Mouse (Mus musculus) lung, embryonic 16.5 days (tissue): ENCODE measurements around the gene Ano1. TPM values are rescaled to one million over a fixed set of nuclear protein-coding genes. Genes with fewer than 3 reads are reported as not detected.

Experiments
- ATAC-seq: fragments of 200-750 bp; cut with Nextera tagmentation; 2 replicates; pipeline ENCODE4 v1.8.0; 2017; ENCODE audit warnings: low read depth, mild to moderate bottlenecking, moderate library complexity
- H3K27ac ChIP-seq: fragments of 300-500 bp; sonication (generic); 2 replicates; pipeline ENCODE4 v1.5.1; 2014; ENCODE audit warnings: mild to moderate bottlenecking, control low read depth, low read length
- H3K27me3 ChIP-seq: fragments of 300-500 bp; sonication (generic); 2 replicates; pipeline ENCODE4 v1.6.1; 2014; ENCODE audit warnings: low read depth, low read length, mixed read lengths; ENCODE audit not compliant: control insufficient read depth, insufficient read depth
- H3K36me3 ChIP-seq: fragments of 300-500 bp; sonication (generic); 2 replicates; pipeline ENCODE4 v1.6.1; 2014; ENCODE audit warnings: low read length; ENCODE audit not compliant: control insufficient read depth, insufficient read depth
- H3K4me1 ChIP-seq: fragments of 300-500 bp; sonication (generic); replicated peaks from 2 replicates; pipeline ENCODE4 v1.6.1; 2014; ENCODE audit warnings: low read length, mixed read lengths; ENCODE audit not compliant: control insufficient read depth, insufficient read depth
- H3K4me2 ChIP-seq: fragments of 300-500 bp; sonication (generic); 2 replicates; pipeline ENCODE4 v1.6.1; 2014; ENCODE audit warnings: low read depth, low read length, control low read depth
- H3K4me3 ChIP-seq: fragments of 300-500 bp; sonication (generic); 2 replicates; pipeline ENCODE4 v1.5.1; 2014; ENCODE audit warnings: mild to moderate bottlenecking, low read length, control low read depth
- H3K9ac ChIP-seq: fragments of 300-500 bp; sonication (generic); 2 replicates; pipeline ENCODE4 v1.6.1; 2014; ENCODE audit warnings: low read length, control low read depth
- H3K9me3 ChIP-seq: fragments of 300-500 bp; sonication (generic); 2 replicates; pipeline ENCODE4 v1.6.1; 2016; ENCODE audit warnings: low read length; ENCODE audit not compliant: control insufficient read depth
- WGBS: fragments of 180-500 bp; shearing (Covaris S2); extraction: QIAGEN DNeasy Blood & Tissue Kit; methylation state at CpG from one replicate; pipeline ENCODE4 v1.1.7; 2014; 5-methylcytosine and 5-hydroxymethylcytosine counted together
- polyA plus RNA-seq: library from polyadenylated mRNA; unstranded; fragments of >200 nt; fragmentation: Nextera tagmentation; extraction: Ambion mirVana; gene quantifications from 2 replicates; pipeline ENCODE4 v1.2.1, GENCODE M21; 2015

Ano1 gene
- polyA plus RNA-seq, 1 experiment from 2014 or later: 111 TPM

GRCm38 (mm10) chr7:144604291-144604690, 147.5 kb downstream of the Ano1 start:
- WGBS: 95% methylated on average over 2 of the region's 2 CpGs
- Histone ChIP-seq H3K27ac (no peak overlapping the region), H3K4me1 (peaks cover 2% of the 10 kb centered on the region; the same call in 1 of the 2 replicates), H3K36me3 (no peaks in the 10 kb centered on the region; the same call in 1 of the 2 replicates), H3K27me3 (no peaks in the 10 kb centered on the region), H3K4me3 (no peak overlapping the region), H3K9ac (no peak overlapping the region), H3K4me2 (no peak overlapping the region), H3K9me3 (no peaks in the 10 kb centered on the region)
- ATAC-seq: no peak

DNA sequence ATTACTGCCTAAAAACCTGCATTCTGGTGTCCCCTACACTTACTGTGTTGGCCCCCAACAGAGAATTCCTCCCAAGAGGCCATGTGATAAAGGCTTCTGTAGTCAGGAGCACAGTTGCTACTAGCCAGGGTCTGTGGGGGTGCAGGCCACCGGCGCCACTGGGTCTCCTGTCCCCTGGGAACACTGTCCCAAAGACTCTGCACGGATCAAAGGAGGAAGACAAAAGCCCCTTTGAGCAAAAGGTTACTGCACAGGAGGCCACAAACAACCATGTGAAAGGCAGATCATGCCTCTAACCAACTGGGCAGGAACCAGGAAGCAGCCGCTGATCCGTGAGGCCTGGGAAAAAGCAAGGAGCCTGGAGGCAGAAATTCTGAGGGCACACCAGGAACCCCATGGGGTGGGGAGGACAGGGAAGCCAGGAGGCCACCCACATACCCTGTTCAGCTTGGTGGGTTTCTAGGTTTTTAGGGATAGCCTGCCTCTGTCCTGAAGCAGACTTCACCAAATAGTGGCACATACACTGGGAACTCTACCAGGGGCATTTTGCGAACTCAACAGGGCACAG, 151.4 kb downstream of the Ano1 start:
- WGBS: 79% methylated on average over 6 of the region's 6 CpGs
- Histone ChIP-seq H3K9ac (no peak overlapping the region), H3K36me3 (no peaks in the 10 kb centered on the region; the same call in 1 of the 2 replicates), H3K4me3 (no peak overlapping the region), H3K27me3 (no peaks in the 10 kb centered on the region), H3K4me1 (no peaks in the 10 kb centered on the region; the same call in 1 of the 2 replicates), H3K9me3 (no peaks in the 10 kb centered on the region), H3K27ac (no peak overlapping the region), H3K4me2 (no peak overlapping the region)
- no peak for ATAC-seq

GRCm38 (mm10) chr7:144589508-144589907, 162.3 kb downstream of the Ano1 start:
- Histone ChIP-seq H3K27ac (no peak overlapping the region), H3K9ac (no peak overlapping the region), H3K36me3 (peaks cover 5% of the 10 kb centered on the region), H3K9me3 (no peaks in the 10 kb centered on the region), H3K4me3 (no peak overlapping the region), H3K27me3 (no peaks in the 10 kb centered on the region), H3K4me1 (no peaks in the 10 kb centered on the region), H3K4me2 (no peak overlapping the region)
- ATAC-seq: no peak
- WGBS: 74% methylated on average over 3 of the region's 3 CpGs

DNA sequence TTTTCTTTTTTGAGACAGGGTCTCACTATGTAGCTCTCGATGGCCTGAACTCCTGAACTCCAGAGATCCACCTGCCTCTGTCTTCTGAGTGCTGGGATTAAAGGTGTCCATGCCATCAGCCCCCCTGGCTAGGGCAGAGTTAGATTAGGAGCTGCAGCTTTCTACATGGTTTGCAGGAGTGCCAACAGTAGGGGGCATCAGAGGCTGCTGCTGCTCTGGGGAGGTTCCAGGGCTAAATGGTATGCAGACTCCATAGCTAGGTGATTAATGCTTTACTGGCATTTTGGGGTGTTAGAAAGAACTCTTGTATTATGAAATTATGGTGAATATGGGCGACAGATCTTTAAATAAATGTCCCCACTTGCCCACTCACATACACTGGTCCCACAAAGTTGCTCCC, 164.5 kb downstream of the Ano1 start:
- Histone ChIP-seq H3K4me1 (peaks cover 8% of the 10 kb centered on the region), H3K27me3 (no peaks in the 10 kb centered on the region), H3K27ac (no peak overlapping the region), H3K9me3 (no peaks in the 10 kb centered on the region), H3K9ac (no peak overlapping the region), H3K4me3 (no peak overlapping the region), H3K4me2 (no peak overlapping the region), H3K36me3 (peaks cover 4% of the 10 kb centered on the region)
- no peak for ATAC-seq
- WGBS: 42% methylated on average over 2 of the region's 2 CpGs

- no peak for ATAC-seq
- H3K4me3 ChIP-seq: no peak overlapping the region
- H3K9ac ChIP-seq: no peak overlapping the region
- no peak overlapping the region for H3K4me2 ChIP-seq
- 9% methylated on average over 6 of the region's 6 CpGs for WGBS
- peaks cover 16% of the 10 kb centered on the region for H3K4me1 ChIP-seq
- no peaks in the 10 kb centered on the region for H3K9me3 ChIP-seq
- H3K27ac ChIP-seq: no peak overlapping the region
- H3K27me3 ChIP-seq: no peaks in the 10 kb centered on the region
- H3K36me3 ChIP-seq: no peaks in the 10 kb centered on the region
Observed at GRCm38 (mm10) chr7:144585648-144586047, 166.1 kb downstream of the Ano1 start.

- Histone ChIP-seq H3K4me1 (peaks cover 16% of the 10 kb centered on the region), H3K4me3 (no peak overlapping the region), H3K36me3 (peaks cover 5% of the 10 kb centered on the region), H3K27ac (no peak overlapping the region), H3K4me2 (no peak overlapping the region), H3K27me3 (no peaks in the 10 kb centered on the region), H3K9me3 (no peaks in the 10 kb centered on the region), H3K9ac (no peak overlapping the region)
- WGBS: 3% methylated on average over 4 of the region's 4 CpGs
- no peak for ATAC-seq
Observed at GRCm38 (mm10) chr7:144583619-144584018, 168.2 kb downstream of the Ano1 start.

DNA sequence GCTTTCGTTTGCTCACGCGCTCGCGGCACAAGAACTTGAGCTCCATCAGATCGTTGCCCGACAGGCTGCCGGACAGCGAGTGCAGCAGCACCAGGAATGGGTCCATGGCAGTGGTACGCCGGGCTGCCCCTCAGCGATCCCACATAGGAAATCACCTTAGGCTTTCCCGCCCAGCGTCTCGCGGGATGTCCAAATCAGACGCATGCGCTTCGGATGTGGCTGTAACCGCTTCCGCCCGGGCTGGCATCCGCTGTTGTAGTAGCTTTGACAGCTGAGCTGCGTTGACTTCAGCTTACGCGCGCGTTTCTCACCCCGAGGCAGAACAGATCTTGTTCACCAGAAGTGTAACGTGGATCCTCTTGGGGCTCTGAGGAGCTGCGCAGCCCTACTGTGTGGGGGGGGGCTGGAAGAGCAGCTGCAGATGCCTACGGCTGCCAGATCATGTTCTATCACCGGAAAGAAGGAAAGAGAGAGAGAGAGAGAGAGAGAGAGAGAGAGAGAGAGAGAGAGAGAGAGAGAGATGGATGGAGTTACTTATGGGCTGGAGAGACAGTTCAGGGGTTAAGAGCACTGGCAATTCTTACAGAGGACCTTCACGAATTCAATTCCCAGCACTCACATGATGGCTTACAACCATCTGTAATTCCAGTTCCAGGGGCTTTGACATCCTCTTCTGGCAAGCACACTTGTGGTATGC, 169.3 kb downstream of the Ano1 start, which contains the start of gene Fadd:
Gene Fadd, minus strand, starts transcription at position 180 of the 697 bp plus-strand sequence.
- Histone ChIP-seq H3K9me3 (no peaks in the 10 kb centered on the region), H3K4me3 (peak within 1 kb of the TSS; percentile 90), H3K9ac (peak within 1 kb of the TSS; percentile 86), H3K4me2 (peak within 1 kb of the TSS; percentile 81), H3K27me3 (no peaks in the 10 kb centered on the region), H3K36me3 (peaks cover 5% of the 10 kb centered on the region), H3K27ac (peak within 1 kb of the TSS; percentile 96), H3K4me1 (peaks cover 16% of the 10 kb centered on the region)
- peak; percentile 91 for ATAC-seq
- under 1% methylated on average over 34 of the region's 34 CpGs for WGBS

DNA sequence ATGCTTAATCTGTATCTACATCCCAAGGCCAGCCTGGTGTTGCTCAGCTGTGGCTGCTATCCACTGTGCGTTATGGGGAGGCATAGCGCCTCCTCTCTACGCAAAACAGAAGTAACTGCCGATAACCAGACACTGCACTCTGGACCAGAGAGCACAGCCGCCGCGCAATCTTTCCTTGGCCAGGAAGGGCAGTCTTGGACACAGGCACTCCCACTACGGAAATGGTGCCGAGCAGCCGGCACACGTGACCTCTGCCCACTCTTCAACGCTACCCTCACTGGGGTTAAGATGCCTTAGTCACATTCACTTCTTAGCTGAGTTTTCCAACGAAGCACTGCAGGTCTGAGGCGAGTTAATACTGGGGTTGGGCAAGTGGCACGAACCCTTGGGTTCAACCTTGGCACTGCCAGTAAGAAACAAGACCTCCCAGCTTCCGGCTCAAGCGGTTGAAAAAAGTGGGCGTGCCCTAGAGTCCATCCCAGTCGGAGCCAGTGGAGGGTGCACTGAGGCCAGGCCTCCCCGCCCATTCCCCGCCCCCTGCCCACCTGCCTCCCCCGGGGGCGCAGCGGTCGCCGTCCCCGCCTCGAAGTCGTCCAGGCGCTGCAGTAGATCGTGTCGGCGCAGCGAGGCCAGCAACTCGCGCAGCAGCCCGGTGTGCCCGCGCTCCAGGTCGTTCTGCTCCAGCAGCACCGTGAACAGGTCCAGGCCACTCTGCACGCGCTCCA, 170.1 kb downstream of the Ano1 start:
- WGBS: under 1% methylated on average over 42 of the region's 43 CpGs
- Histone ChIP-seq H3K4me3 (peak overlapping the region; percentile 90), H3K27ac (peak overlapping the region; percentile 96), H3K9me3 (no peaks in the 10 kb centered on the region), H3K4me2 (peak overlapping the region; percentile 81), H3K36me3 (peaks cover 5% of the 10 kb centered on the region), H3K4me1 (peaks cover 16% of the 10 kb centered on the region), H3K27me3 (no peaks in the 10 kb centered on the region), H3K9ac (peak overlapping the region; percentile 86)
- ATAC-seq: peak; percentile 93

- no peak overlapping the region for H3K27ac ChIP-seq
- H3K4me3 ChIP-seq: no peak overlapping the region
- 85% methylated on average over 5 of the region's 5 CpGs for WGBS
- no peaks in the 10 kb centered on the region for H3K27me3 ChIP-seq
- no peak for ATAC-seq
- no peak overlapping the region for H3K9ac ChIP-seq
- H3K4me2 ChIP-seq: no peak overlapping the region
- H3K4me1 ChIP-seq: peaks cover 12% of the 10 kb centered on the region
- H3K9me3 ChIP-seq: no peaks in the 10 kb centered on the region
- peaks cover 5% of the 10 kb centered on the region for H3K36me3 ChIP-seq
Observed at GRCm38 (mm10) chr7:144577876-144578275, 173.9 kb downstream of the Ano1 start.
